Mouse (Mus musculus) brain, embryonic 18.5 days (tissue): ENCODE measurements around the gene Olfr1065.
"Not testable (repeated sequence)": the region's sequence is repeated elsewhere in the genome, so short reads cannot be mapped to it uniquely, and the experiment has no call there.

ENCODE experiments used
- DNase-seq: peaks from one replicate; pipeline ENCODE4 v3.0.0-alpha.2; 2012; ENCODE audit warnings: low read depth, low spot score

The Olfr1065 gene

DNA sequence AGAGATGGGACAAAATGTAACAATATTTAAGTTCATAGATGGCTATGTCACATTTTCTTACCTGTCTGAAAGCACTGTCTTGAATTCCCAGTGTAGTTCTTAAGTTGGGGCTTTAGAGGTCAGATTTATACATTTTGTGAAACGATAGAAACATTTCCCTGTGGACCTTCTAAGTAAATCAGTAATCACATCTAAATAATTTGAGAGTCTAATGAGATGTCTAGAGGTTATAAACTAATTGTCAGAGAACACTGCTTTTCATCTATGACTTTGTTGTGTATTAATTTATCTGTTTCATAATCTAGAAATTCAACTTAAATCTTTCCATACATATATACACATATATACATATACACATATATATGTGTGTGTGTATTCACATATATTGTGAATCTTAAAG is at the start of gene Olfr1065:
Gene Olfr1065 (minus strand): TSS at position 101 of the 400 bp plus-strand sequence.
- not testable (repeated sequence) for DNase-seq

DNA sequence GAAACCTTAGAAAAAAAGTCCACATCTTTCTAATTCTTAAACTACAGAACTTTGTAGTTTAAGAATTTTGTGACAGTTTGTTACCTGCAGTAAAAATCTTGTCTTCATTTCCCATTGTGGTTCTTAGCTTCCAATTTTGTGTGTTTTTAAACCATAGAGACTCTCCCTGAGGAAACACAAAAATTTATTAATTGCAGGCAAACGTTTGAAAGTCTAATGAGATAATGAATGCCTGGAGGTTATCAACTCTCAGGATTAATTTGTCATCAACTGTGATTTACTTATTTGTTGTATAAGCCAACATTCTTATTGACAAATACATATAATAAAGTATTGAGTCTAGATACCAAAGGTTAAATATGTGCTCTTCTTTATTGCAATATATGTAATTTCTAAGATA is 36.9 kb upstream of the Olfr1065 start, which contains the start of gene Olfr228:
Gene Olfr228 (minus strand): TSS at position 101 of the 400 bp plus-strand sequence.
- no peak for DNase-seq

GRCm38 (mm10) chr2:86464442-86465109 is 14.2 kb upstream of the Olfr1065 start:
- DNase-seq = no peak

DNA sequence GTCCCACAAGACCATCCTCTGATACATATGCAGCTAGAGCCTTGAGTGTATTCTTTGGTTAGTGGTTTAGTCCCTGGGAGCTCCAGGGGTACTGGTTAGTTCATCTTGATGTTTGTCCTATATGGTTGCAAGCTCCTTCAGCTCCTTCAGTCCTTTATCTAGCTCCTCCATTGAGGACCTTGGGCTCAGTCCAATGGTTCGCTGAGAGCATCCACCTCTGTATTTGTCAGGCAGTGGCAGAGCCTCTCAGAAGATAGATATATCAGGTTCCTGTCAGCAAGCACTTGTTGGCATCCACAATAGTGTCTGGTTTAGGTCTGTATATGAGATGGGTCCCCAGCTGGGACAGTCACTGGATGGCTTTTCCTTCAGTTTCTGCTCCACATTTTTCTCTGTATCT is 10.0 kb upstream of the Olfr1065 start:
- no peak for DNase-seq

- no peak for DNase-seq
These were observed 5.8 kb upstream of the Olfr1065 start, which contains the start of gene Olfr1066 for GRCm38 (mm10) chr2:86456169-86456568. TSS of gene Olfr1066 (minus strand) at chr2:86456269.

DNA sequence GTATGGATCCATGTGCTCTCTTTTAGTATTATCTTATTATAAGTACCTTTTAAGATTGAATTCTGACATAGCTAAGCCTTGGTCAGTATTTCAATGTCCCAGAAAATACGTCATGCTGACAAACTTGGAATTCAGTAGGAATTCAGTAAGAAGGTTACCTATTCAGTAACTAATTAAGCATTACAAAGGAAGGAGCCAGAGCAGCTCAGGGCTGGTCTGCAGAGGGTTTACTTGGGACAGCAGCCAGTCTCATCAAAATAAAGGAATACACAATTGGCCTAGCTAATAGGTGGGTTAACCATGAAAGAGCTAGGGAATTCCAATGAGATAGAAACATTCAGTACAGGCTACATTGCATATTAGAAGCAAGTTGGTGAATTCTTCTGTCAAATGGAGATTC is 8.3 kb downstream of the Olfr1065 start:
- not testable (repeated sequence) for DNase-seq

DNA sequence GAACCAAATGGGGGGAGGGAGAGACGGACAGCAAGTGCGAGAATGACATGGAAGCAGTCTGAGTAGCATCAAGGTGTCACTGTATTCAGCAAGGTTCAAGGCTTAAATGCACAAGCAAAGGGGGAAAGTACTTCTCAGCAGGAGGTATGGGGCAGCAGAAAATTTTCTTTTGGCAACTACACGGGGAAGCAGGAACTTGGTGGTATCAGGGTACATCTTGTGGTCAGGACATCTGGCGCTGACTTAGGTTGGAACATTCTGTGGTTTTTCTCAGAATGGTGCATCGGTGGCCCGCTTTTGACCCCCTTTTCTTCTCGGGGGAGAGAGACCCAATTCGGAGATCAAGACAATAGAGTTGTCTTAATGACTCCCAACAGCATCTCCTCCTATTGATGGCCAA is 21.9 kb downstream of the Olfr1065 start:
- not testable (repeated sequence) for DNase-seq

DNA sequence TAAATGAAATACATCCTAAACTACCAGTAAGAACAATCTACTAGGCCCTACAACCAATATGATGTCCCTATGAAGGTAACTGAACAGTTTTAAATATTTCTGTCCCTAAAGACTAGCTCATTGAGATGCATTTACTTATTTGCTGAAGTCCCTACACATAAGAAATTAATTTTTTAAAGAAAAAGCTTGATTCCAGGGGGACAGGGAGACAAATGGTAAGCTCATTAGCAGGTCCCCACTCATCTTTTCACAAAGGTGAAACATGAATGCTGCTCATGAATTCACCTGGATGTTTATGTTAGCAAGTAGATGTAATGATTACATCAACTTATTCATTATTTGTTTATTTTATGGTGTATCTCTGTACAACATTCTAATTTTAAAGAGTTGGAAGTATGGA is 23.7 kb downstream of the Olfr1065 start, which contains the start of gene Olfr1062:
Gene Olfr1062 (minus strand): TSS at position 101 of the 400 bp plus-strand sequence.
- not testable (repeated sequence) for DNase-seq

- DNase-seq = no peak
These were observed 36.4 kb downstream of the Olfr1065 start, which contains the start of gene Olfr1061 for GRCm38 (mm10) chr2:86413950-86414349. TSS of gene Olfr1061 (minus strand) at chr2:86414050.

GRCm38 (mm10) chr2:86395114-86395513 is 55.3 kb downstream of the Olfr1065 start:
- no peak for DNase-seq
